Mouse (Mus musculus): Measurements from ENCODE around the gene Ubxn1.
"Not testable (repeated sequence)": the region's sequence is repeated elsewhere in the genome, so short reads cannot be mapped to it uniquely, and the experiment has no call there.

Ubxn1 gene

GRCm38 (mm10) chr19:8859018-8859417, 12.3 kb upstream of the Ubxn1 start:
- DNase-seq: peak; percentile 52

- no peak for DNase-seq
These were observed 7.0 kb upstream of the Ubxn1 start for GRCm38 (mm10) chr19:8864265-8864664.

- not testable (repeated sequence) for DNase-seq
These were observed 915 bp upstream of the Ubxn1 start for GRCm38 (mm10) chr19:8870381-8870780.

GRCm38 (mm10) chr19:8870838-8871237, 458 bp upstream of the Ubxn1 start:
- no peak for DNase-seq

GRCm38 (mm10) chr19:8872266-8872840, 1.1 kb downstream of the Ubxn1 start:
- no peak for DNase-seq

- no peak for DNase-seq
These were observed 3.7 kb downstream of the Ubxn1 start for GRCm38 (mm10) chr19:8875031-8875430.

- DNase-seq: peak; percentile 90
These were observed 9.2 kb downstream of the Ubxn1 start, which contains the start of gene Uqcc3 for GRCm38 (mm10) chr19:8880311-8881033. Gene Uqcc3, minus strand, starts transcription at chr19:8880923.

- no peak for DNase-seq
These were observed 9.7 kb downstream of the Ubxn1 start for GRCm38 (mm10) chr19:8881034-8881392.

GRCm38 (mm10) chr19:8883616-8884015, 12.3 kb downstream of the Ubxn1 start, which contains the start of the genes Lbhd1 and Gm49403:
Gene Lbhd1, plus strand, starts transcription at chr19:8883732.
Gene Gm49403, plus strand, starts transcription at chr19:8883930.
- DNase-seq: no peak

GRCm38 (mm10) chr19:8886916-8887584, 15.8 kb downstream of the Ubxn1 start:
- no peak for DNase-seq

GRCm38 (mm10) chr19:8887585-8888463, 16.5 kb downstream of the Ubxn1 start:
- no peak for DNase-seq

GRCm38 (mm10) chr19:8888511-8889385, 17.5 kb downstream of the Ubxn1 start, which contains the start of the genes 1810009A15Rik and Gm49416:
Gene 1810009A15Rik, plus strand, starts transcription at chr19:8888853.
Gene Gm49416, plus strand, starts transcription at chr19:8888926.
- DNase-seq: peak; percentile 95

- peak; percentile 86 for DNase-seq
These were observed 21.8 kb downstream of the Ubxn1 start, which contains the start of gene Ints5 for GRCm38 (mm10) chr19:8892829-8893766. Gene Ints5, plus strand, starts transcription at chr19:8893005.

- DNase-seq: no peak
These were observed 24.2 kb downstream of the Ubxn1 start for GRCm38 (mm10) chr19:8895397-8895960.

GRCm38 (mm10) chr19:8896231-8896630, 24.9 kb downstream of the Ubxn1 start:
- not testable (repeated sequence) for DNase-seq

GRCm38 (mm10) chr19:8897211-8897864, 26.0 kb downstream of the Ubxn1 start:
- peak; percentile 50 for DNase-seq

GRCm38 (mm10) chr19:8897865-8898495, 26.7 kb downstream of the Ubxn1 start, which contains the start of gene Ganab:
Gene Ganab, plus strand, starts transcription at chr19:8898071.
- peak; percentile 95 for DNase-seq

GRCm38 (mm10) chr19:8898576-8898975, 27.3 kb downstream of the Ubxn1 start:
- no peak for DNase-seq

GRCm38 (mm10) chr19:8899079-8899478, 27.8 kb downstream of the Ubxn1 start:
- DNase-seq: no peak

Measured in lung, postnatal 14 days (tissue).